ENCODE assay signal across 14 mouse cellular contexts in genomic region chr4:43497405-43497804, GRCm38 (mm10). TPM values are rescaled to one million over a fixed set of nuclear protein-coding genes. Genes with fewer than 3 reads are reported as not detected.
DNase-seq lines count a peak whose midpoint lies in the region; ATAC-seq and TF ChIP-seq lines count a peak whose summit lies in the region.
"Had no signal": no experiment of that assay in that cellular context is flagged by ENCODE, and none has a peak within 500 bp of the region (broad histone marks: within the 10 kb centered on the region; RNA-seq: fewer than 3 reads in every experiment).

No protein-coding gene starts in this region.

- peaks cover 58% of the 10 kb centered on the region for H3K4me1 ChIP-seq in heart, embryonic 13.5 days
- peaks cover 68% of the 10 kb centered on the region for H3K4me1 ChIP-seq in midbrain, embryonic 10.5 days
- peaks cover 15% of the 10 kb centered on the region for H3K4me1 ChIP-seq in midbrain, embryonic 16.5 days (ENCODE audit: control insufficient read depth, insufficient read depth, low read length)
- peaks cover 18% of the 10 kb centered on the region for H3K4me1 ChIP-seq in liver, postnatal 0 days (ENCODE audit: insufficient read depth)

- H3K36me3 ChIP-seq in heart, embryonic 13.5 days, result peaks cover 24% of the 10 kb centered on the region
- H3K36me3 ChIP-seq in midbrain, embryonic 10.5 days, result peaks cover 27% of the 10 kb centered on the region
- no peaks in the 10 kb centered on the region; the same call in 1 of the 2 replicates for H3K36me3 ChIP-seq in midbrain, embryonic 16.5 days (ENCODE audit: control insufficient read depth, insufficient read depth, low read length)
- H3K36me3 ChIP-seq in liver, postnatal 0 days (replicated peaks; ENCODE audit: insufficient read depth, low read length), result peaks cover 26% of the 10 kb centered on the region

- H3K27ac ChIP-seq in heart, embryonic 13.5 days (replicated peaks), result no peak overlapping the region
- no peak overlapping the region for H3K27ac ChIP-seq in midbrain, embryonic 10.5 days (replicated peaks)
- no peak overlapping the region for H3K27ac ChIP-seq in midbrain, embryonic 16.5 days (ENCODE audit: low read length)
- H3K27ac ChIP-seq in liver, postnatal 0 days (ENCODE audit: low read depth), result no peak overlapping the region

- H3K4me2 ChIP-seq in heart, embryonic 13.5 days, result peak overlapping the region; percentile 80
- H3K4me2 ChIP-seq in midbrain, embryonic 16.5 days (ENCODE audit: low read length), result no peak overlapping the region
- no peak overlapping the region; the same call in 1 of the 2 replicates for H3K4me2 ChIP-seq in liver, postnatal 0 days (ENCODE audit: low read depth, low read length)

- H3K9ac ChIP-seq in heart, embryonic 13.5 days, result peak overlapping the region; percentile 84
- no peak overlapping the region for H3K9ac ChIP-seq in midbrain, embryonic 16.5 days (ENCODE audit: low read depth, low read length)
- no peak overlapping the region for H3K9ac ChIP-seq in liver, postnatal 0 days (replicated peaks)

- no peak for DNase-seq in heart, postnatal 4 days
- DNase-seq in midbrain, embryonic 10.5 days (ENCODE audit: low spot score), result no peak
- peak; percentile 75 for DNase-seq in kidney, adult 9 months
- DNase-seq in liver, postnatal 0 days, result no peak
- no peak for DNase-seq in left cerebral cortex, postnatal 36 days (ENCODE audit: low spot score in 2 of 2)
- DNase-seq: adrenal gland, postnatal 25 days; cerebellum, adult 9-11 months; heart, postnatal 36 days; layer of hippocampus, adult 9-11 months; lung, postnatal 10 days had no signal

- ATAC-seq in heart, embryonic 13.5 days (ENCODE audit: extremely low read depth, insufficient number of reproducible peaks, low FRiP score, low TSS enrichment), result no peak
- ATAC-seq in midbrain, embryonic 16.5 days, result no peak
- ATAC-seq in liver, postnatal 0 days, result no peak
- no peak for ATAC-seq in megakaryocyte-erythroid progenitor cell, adult 5-6 weeks (replicated peaks; ENCODE audit: low FRiP score, low TSS enrichment, poor library complexity, severe bottlenecking)

- H3K4me3 ChIP-seq in heart, embryonic 13.5 days, result peak overlapping the region; percentile 66
- H3K4me3 ChIP-seq in midbrain, embryonic 10.5 days, result peak overlapping the region; percentile 72
- no peak overlapping the region for H3K4me3 ChIP-seq in midbrain, embryonic 16.5 days (ENCODE audit: low read depth, low read length)
- peak overlapping the region; percentile 60; the same call in 1 of the 2 replicates for H3K4me3 ChIP-seq in liver, postnatal 0 days (ENCODE audit: low read depth, low read length)

- H3K9me3 ChIP-seq in heart, embryonic 13.5 days, result no peaks in the 10 kb centered on the region
- H3K9me3 ChIP-seq in midbrain, embryonic 10.5 days (replicated peaks), result no peaks in the 10 kb centered on the region
- H3K9me3 ChIP-seq in midbrain, embryonic 16.5 days (replicated peaks; ENCODE audit: control insufficient read depth, low read length, poor library complexity, severe bottlenecking), result no peaks in the 10 kb centered on the region
- H3K9me3 ChIP-seq in liver, postnatal 0 days (ENCODE audit: low read length), result no peaks in the 10 kb centered on the region

- intact Hi-C loops in left cerebral cortex, postnatal 36 days (cut with DNase I), result no loop called here

- TF ChIP-seq CTCF in liver, postnatal 0 days (IDR thresholded peaks at IDR 0.05; ENCODE audit: low read depth), result no peak

- no peaks in the 10 kb centered on the region for H3K27me3 ChIP-seq in heart, embryonic 13.5 days (replicated peaks)
- H3K27me3 ChIP-seq in midbrain, embryonic 10.5 days (ENCODE audit: low read depth, poor library complexity, severe bottlenecking), result peaks cover 54% of the 10 kb centered on the region
- H3K27me3 ChIP-seq in midbrain, embryonic 16.5 days (ENCODE audit: control insufficient read depth, insufficient read depth, low read depth, low read length), result 0 out of 2 replicates have a peak, but pooled peaks cover 3% of the 10 kb centered on the region
- H3K27me3 ChIP-seq in liver, postnatal 0 days (ENCODE audit: insufficient read depth, low read length), result no peaks in the 10 kb centered on the region

- TF ChIP-seq EP300 in liver, postnatal 0 days (IDR thresholded peaks at IDR 0.05; ENCODE audit: low read depth), result no peak

- WGBS in heart, embryonic 13.5 days, result 84% methylated on average over 8 of the region's 8 CpGs
- WGBS in midbrain, embryonic 10.5 days, result 90% methylated on average over 8 of the region's 8 CpGs
- WGBS in midbrain, embryonic 16.5 days, result 95% methylated on average over 8 of the region's 8 CpGs
- 93% methylated on average over 8 of the region's 8 CpGs for WGBS in liver, postnatal 0 days (ENCODE audit: insufficient replicate concordance)

RNA-seq across cellular contexts. Expression of gene Arhgef39, which starts 2.1 kb away (rescaled TPM):
- 32.0 and 40.3 TPM in 2 replicates for polyA plus RNA-seq in heart, embryonic 13.5 days (2015; fragmentation: Nextera tagmentation; extraction: Ambion mirVana)
- total RNA-seq in heart, postnatal 4 days (2021), result 10 to 100 TPM; 14.0 to 15.7 TPM
- 48.5 and 52.8 TPM in 2 replicates for polyA plus RNA-seq in midbrain, embryonic 10.5 days (2016; fragmentation: Nextera tagmentation; extraction: Ambion mirVana)
- 4.4 and 7.3 TPM in 2 replicates for polyA plus RNA-seq in midbrain, embryonic 16.5 days (2015; fragmentation: Nextera tagmentation; extraction: Ambion mirVana)
- polyA plus RNA-seq in liver, postnatal 0 days (2015; fragmentation: Nextera tagmentation; extraction: Ambion mirVana), result 14.2 and 15.2 TPM in 2 replicates
- total RNA-seq in megakaryocyte-erythroid progenitor cell, adult 5-6 weeks (2014; fragmentation: Nextera tagmentation), result 44.3 and 50.3 TPM in 2 replicates
- total RNA-seq in megakaryocyte-erythroid progenitor cell, adult 5-6 weeks (2017), result 27.2 and 32.7 TPM in 2 replicates
- total RNA-seq in left cerebral cortex, postnatal 36 days (2021), result under 1 TPM; 0.70 to 0.79 TPM

RNA-seq across cellular contexts. Expression of gene Ccdc107, which starts 4.7 kb away (rescaled TPM):
- 70.9 and 77.6 TPM in 2 replicates for polyA plus RNA-seq in heart, embryonic 13.5 days (2015; fragmentation: Nextera tagmentation; extraction: Ambion mirVana)
- 10 to 100 TPM; 33.3 to 36.9 TPM for total RNA-seq in heart, postnatal 4 days (2021)
- 44.8 and 48.4 TPM in 2 replicates for polyA plus RNA-seq in midbrain, embryonic 10.5 days (2016; fragmentation: Nextera tagmentation; extraction: Ambion mirVana)
- 81.1 and 90.3 TPM in 2 replicates for polyA plus RNA-seq in midbrain, embryonic 16.5 days (2015; fragmentation: Nextera tagmentation; extraction: Ambion mirVana)
- polyA plus RNA-seq in liver, postnatal 0 days (2015; fragmentation: Nextera tagmentation; extraction: Ambion mirVana), result 41.1 and 46.0 TPM in 2 replicates
- 28.8 and 47.9 TPM in 2 replicates for total RNA-seq in megakaryocyte-erythroid progenitor cell, adult 5-6 weeks (2014; fragmentation: Nextera tagmentation)
- 44.6 and 46.3 TPM in 2 replicates for total RNA-seq in megakaryocyte-erythroid progenitor cell, adult 5-6 weeks (2017)
- total RNA-seq in left cerebral cortex, postnatal 36 days (2021), result 10 to 100 TPM; 25.5 to 25.9 TPM

RNA-seq across cellular contexts. Expression of gene Car9, which starts 9.4 kb away (rescaled TPM):
- polyA plus RNA-seq in heart, embryonic 13.5 days (2015; fragmentation: Nextera tagmentation; extraction: Ambion mirVana), result 1.8 and 2.0 TPM in 2 replicates
- under 1 TPM; 0.74 to 0.97 TPM for total RNA-seq in heart, postnatal 4 days (2021)
- 0.67 and 0.69 TPM in 2 replicates for polyA plus RNA-seq in midbrain, embryonic 10.5 days (2016; fragmentation: Nextera tagmentation; extraction: Ambion mirVana)
- polyA plus RNA-seq in midbrain, embryonic 16.5 days (2015; fragmentation: Nextera tagmentation; extraction: Ambion mirVana), result 0.21 TPM in 1 of 2 replicates, not detected in the other
- 0.95 and 1.1 TPM in 2 replicates for polyA plus RNA-seq in liver, postnatal 0 days (2015; fragmentation: Nextera tagmentation; extraction: Ambion mirVana)
- total RNA-seq in megakaryocyte-erythroid progenitor cell, adult 5-6 weeks (2014; fragmentation: Nextera tagmentation), result 3.6 and 11.8 TPM in 2 replicates
- 2.1 and 3.3 TPM in 2 replicates for total RNA-seq in megakaryocyte-erythroid progenitor cell, adult 5-6 weeks (2017)
- total RNA-seq in left cerebral cortex, postnatal 36 days (2021), result 1 to 10 TPM in 1 of 2 experiments, under 1 TPM in 1; 0.54 to 1.1 TPM

RNA-seq across cellular contexts. Expression of gene Sit1, which starts 13.9 kb away (rescaled TPM):
- polyA plus RNA-seq in heart, embryonic 13.5 days (2015; fragmentation: Nextera tagmentation; extraction: Ambion mirVana), result not detected in 2 replicates
- total RNA-seq in heart, postnatal 4 days (2021), result not detected
- not detected in 2 replicates for polyA plus RNA-seq in midbrain, embryonic 10.5 days (2016; fragmentation: Nextera tagmentation; extraction: Ambion mirVana)
- not detected in 2 replicates for polyA plus RNA-seq in midbrain, embryonic 16.5 days (2015; fragmentation: Nextera tagmentation; extraction: Ambion mirVana)
- 0.53 and 0.94 TPM in 2 replicates for polyA plus RNA-seq in liver, postnatal 0 days (2015; fragmentation: Nextera tagmentation; extraction: Ambion mirVana)
- 0.61 TPM in 1 of 2 replicates, not detected in the other for total RNA-seq in megakaryocyte-erythroid progenitor cell, adult 5-6 weeks (2014; fragmentation: Nextera tagmentation)
- total RNA-seq in megakaryocyte-erythroid progenitor cell, adult 5-6 weeks (2017), result not detected in 2 replicates
- not detected for total RNA-seq in left cerebral cortex, postnatal 36 days (2021)
- total RNA-seq: heart, postnatal 36 days had no signal
- polyA plus RNA-seq: neural tube, embryonic 11.5 days had no signal

RNA-seq across cellular contexts. Expression of gene Tpm2, which starts 26.2 kb away (rescaled TPM):
- polyA plus RNA-seq in heart, embryonic 13.5 days (2015; fragmentation: Nextera tagmentation; extraction: Ambion mirVana), result 143 and 157 TPM in 2 replicates
- total RNA-seq in heart, postnatal 4 days (2021), result 100 to 1,000 TPM; 104 to 136 TPM
- polyA plus RNA-seq in midbrain, embryonic 10.5 days (2016; fragmentation: Nextera tagmentation; extraction: Ambion mirVana), result 41.6 and 44.5 TPM in 2 replicates
- polyA plus RNA-seq in midbrain, embryonic 16.5 days (2015; fragmentation: Nextera tagmentation; extraction: Ambion mirVana), result 7.3 and 8.3 TPM in 2 replicates
- polyA plus RNA-seq in liver, postnatal 0 days (2015; fragmentation: Nextera tagmentation; extraction: Ambion mirVana), result 17.3 and 58.9 TPM in 2 replicates
- not detected in 2 replicates for total RNA-seq in megakaryocyte-erythroid progenitor cell, adult 5-6 weeks (2014; fragmentation: Nextera tagmentation)
- total RNA-seq in megakaryocyte-erythroid progenitor cell, adult 5-6 weeks (2017), result 0.09 TPM in 1 of 2 replicates, not detected in the other
- 10 to 100 TPM in 1 of 2 experiments, 1 to 10 TPM in 1; 8.7 to 10.0 TPM for total RNA-seq in left cerebral cortex, postnatal 36 days (2021)
